Mouse (Mus musculus) large intestine, adult 2 months (tissue): ENCODE results near the gene Tapt1. TPM values are rescaled to one million over a fixed set of nuclear protein-coding genes. Genes with fewer than 3 reads are reported as not detected.
"Not testable (repeated sequence)": the region's sequence is repeated elsewhere in the genome, so short reads cannot be mapped to it uniquely, and the experiment has no call there.

Experiments used
- DNase-seq: peaks from one replicate; pipeline ENCODE4 v3.0.0-alpha.2; 2012; ENCODE audit warnings: low read depth, low spot score
- WGBS: fragments of 180-500 bp; shearing (Covaris S2); methylation state at CpG from one replicate; pipeline ENCODE4 v1.1.7; 2018; 5-methylcytosine and 5-hydroxymethylcytosine counted together
- polyA plus RNA-seq: library from polyadenylated mRNA; depleted of rRNA; stranded (reverse); fragments of >200 nt; gene quantifications from 2 replicates; pipeline ENCODE4 v1.2.3, GENCODE M21; 2012; rRNA removed

The Tapt1 gene
- polyA plus RNA-seq: 15.6 and 21.8 TPM in 2 replicates

DNA sequence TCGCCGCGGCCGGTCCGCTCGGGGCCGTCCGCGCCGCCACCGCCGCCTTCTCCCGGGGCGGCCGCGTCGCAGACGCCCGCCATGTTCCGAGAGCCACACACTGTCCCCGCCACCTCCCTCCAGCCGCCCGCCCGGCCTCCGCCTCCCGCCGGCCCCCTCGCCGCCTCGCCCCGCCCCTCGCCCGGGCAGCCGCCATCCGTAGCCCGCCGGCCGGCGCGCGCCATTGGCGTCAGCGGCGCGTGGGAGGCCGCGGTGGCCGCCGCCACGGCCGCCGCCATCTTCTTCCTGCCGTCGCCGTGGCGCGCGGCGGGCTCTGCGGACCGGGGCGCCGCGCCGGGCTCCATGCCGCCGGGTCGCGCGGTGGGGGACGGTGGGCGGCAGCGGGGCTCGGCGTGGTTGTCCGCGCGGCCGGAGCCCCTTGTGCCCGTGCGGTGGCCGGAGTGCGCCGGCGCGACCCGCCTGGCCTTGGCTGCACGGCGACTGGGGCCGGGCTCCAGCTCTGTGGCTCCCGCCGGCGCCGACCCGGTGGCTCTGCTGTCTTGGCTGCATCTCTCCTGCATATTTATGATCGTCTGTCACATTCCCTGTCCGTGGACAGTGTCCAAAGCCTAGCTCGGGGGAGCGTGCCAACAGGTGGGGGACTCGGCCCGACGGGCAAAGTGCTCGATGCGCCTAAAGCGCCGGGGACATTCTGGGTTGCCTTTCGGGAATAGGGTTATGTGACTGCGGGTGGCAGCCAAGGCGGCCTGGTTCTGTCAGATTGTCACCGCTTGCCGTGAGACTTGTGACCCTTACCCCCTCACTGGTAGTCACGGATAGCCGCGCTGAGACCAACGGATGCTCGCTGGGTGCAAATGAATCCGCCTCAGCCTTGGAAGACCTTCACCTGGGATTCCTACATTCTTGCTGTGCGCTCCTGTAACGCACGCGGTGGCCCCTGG, at the start of gene Tapt1:
Tapt1 (minus strand) TSS at position 106 of the 941 bp plus-strand sequence.
- WGBS: under 1% methylated on average over 105 of the region's 121 CpGs
- peak; percentile 44 for DNase-seq

DNA sequence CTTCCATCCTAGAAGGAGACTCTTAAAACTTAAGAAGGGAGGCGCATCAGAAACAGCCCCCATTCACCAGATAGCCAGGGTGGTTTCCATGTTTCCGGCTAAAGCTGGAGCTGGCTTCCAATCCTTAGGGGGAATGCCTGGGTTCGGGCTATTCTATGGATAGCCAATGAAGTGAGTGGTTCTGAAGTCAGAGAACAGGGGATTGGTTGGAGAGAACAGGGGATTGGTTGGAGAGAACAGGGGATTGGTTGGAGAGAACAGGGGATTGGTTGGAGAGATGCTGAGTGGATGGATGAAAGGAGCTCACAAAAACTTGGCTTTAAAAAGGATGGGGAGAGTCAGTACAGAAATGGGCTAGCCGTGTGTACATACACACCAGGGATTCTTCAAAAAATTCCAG, 45.1 kb upstream of the Tapt1 start:
- WGBS: 85% methylated on average over 4 of the region's 4 CpGs
- DNase-seq: no peak

DNA sequence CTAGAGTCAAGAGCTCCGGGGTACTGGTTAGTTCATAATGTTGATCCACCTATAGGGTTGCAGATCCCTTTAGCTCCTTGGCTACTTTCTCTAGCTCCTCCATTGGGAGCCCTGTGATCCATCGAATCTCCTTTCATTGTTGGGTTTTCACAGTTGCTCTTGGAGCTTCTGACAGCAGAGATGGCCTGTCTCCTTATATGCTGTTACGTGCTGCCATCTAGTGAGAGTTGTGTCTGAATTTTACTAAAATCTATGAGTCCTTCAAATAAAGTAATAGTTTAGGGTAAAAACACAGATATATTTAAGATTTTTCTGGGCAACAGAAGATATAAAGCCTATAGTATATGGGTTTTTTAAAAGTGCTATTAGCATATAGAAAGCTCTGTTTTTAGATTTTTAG, 42.1 kb upstream of the Tapt1 start:
- not testable (repeated sequence) for DNase-seq
- WGBS: 62% methylated on average over 3 of the region's 3 CpGs

DNA sequence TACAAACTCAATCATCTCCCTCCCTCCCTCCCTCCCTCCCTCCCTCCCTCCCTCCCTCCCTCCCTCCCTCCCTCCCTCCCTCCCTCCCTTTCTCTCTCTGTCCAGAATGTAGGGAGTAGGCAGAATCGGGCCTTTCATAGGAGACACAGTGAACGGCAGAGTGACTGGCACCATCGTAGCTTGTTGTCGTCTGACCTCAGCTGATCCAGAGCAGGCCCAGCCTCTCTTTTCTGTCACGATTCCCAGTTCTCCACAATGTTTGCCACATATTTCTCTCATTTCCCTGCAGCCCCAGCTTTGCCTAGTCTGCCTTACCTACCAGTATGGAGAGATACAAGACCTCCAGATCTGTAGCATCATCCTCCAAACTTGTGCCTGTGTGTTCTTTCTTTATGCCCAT, 35.3 kb upstream of the Tapt1 start:
- DNase-seq: no peak
- 63% methylated on average over 5 of the region's 5 CpGs for WGBS

DNA sequence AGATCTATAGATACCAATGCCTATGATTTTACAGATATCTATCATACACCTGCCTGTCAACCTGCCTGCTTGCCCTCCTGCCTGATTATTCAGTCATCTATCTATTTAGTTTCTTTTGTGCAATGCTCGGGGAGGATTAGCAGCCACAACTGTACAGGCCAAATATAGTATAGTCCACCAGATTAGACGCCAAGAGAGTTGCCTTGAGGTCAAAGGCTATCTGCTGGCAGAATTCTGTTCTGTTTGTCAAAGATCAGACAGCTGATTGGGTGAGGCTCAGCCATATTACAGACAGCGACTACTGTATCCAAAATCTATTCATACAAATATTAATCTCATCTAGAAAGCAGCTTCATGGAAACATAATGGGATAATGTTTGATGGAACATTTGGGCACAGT, 34.7 kb upstream of the Tapt1 start:
- DNase-seq: no peak
- WGBS: 42% methylated on average over 3 of the region's 3 CpGs

DNA sequence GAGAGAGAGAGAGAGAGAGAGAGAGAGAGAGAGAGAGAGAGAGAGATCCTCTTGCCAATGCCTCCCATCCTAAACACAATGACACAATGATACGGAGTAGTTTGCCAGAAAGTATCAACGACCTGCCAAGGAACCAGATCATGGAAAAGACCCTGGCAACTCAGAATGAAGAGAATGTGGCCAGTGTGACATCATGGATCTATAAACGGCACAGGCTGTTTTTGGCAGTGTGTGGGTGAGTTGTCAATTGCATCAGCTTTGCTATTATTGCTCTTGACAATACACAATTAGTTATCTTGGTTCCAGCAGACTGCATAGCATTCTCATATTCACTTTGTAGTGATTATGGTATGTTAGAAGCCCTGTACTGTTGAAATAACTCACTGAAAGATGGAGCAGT, 33.3 kb upstream of the Tapt1 start:
- WGBS: 57% methylated on average over 3 of the region's 3 CpGs
- DNase-seq: no peak

DNA sequence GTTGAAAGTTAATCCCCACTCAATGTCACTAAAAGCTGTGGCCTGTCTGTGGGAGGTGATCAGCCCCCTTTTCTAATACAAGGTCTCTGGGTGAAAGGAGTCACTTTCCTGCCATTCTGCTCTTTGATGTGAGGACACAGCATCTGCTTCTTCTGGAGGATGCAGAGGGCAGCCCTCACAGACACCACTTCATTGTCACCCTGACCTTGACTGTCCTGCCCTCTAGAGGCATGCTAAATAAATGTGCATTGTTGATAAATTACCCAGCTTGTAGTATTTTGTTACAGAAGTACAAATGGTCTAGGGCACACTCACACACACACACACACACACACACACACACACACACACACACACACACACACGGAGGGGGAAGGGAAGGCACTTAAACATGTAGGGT, 31.7 kb upstream of the Tapt1 start:
- no peak for DNase-seq
- WGBS: 45% methylated on average over 1 of the region's 1 CpGs

DNA sequence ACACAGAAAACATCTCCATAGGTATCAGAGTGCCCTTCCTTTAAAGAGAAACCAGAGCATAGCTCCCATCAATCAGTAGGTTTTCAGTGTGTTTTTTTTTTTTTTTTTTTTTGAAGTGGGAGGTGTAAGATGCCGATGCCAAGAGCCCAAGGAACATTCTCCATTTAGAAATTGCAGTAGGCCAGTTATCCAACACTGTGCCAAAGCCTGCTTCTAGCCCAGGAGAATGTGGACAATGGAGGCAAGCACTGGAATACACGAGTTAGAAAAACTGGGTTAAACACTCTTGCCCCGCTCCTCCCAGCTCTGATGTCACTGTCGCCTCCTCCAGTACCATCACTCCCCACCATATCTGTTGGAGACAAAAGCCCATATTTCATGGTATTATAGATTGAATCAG, 31.0 kb upstream of the Tapt1 start:
- no peak for DNase-seq
- WGBS: 85% methylated on average over 4 of the region's 4 CpGs

DNA sequence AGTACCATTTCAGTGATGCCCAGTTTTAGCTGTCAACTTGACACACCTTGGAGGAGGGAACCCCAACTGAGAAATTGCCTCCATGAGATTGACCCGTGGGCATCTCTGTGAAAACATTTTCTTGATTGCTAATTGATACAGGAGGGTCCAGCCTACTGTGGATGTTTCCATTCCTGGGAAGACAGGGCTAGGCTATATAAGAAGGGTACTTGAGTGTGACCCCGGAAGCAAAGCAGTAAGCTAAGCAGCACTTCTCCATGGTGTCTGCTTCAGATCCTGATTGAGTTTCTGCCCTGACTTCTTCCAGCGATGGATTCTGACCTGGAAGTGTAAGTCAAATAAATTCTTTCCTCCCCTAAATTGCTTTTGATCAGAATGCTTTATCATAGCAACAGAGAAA, 30.1 kb upstream of the Tapt1 start:
- DNase-seq: no peak
- 80% methylated on average over 3 of the region's 3 CpGs for WGBS

DNA sequence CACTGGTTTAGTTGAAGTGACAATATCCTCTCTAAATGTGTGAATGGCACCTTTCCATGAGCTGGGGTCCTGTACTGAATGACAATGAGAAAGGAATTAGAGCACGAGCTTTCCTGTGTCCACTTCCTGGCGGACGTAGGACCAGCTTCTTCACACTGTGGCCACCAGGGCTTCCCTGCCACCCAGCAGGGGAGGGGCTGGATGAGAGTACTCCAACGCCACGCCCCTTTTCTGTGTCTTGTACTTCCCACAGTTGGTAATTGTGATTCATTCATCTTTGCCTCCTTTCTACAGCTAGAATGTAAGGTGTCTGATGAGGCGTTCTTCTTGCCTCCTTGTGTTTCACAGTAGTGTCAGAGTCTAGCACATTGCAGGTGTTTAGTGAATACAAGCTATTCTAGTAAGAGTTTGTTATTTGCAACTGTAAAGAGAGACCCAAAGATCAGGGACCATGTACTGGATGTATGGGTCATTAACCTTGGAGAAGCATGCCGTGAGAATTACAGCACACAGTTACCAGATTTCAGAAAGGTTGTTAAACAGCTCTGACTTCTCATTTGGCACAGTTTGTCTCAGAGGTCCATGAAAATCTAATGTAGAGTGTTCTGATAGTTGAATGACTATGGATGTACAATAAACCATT, 29.5 kb upstream of the Tapt1 start:
- DNase-seq: no peak
- 44% methylated on average over 7 of the region's 7 CpGs for WGBS

DNA sequence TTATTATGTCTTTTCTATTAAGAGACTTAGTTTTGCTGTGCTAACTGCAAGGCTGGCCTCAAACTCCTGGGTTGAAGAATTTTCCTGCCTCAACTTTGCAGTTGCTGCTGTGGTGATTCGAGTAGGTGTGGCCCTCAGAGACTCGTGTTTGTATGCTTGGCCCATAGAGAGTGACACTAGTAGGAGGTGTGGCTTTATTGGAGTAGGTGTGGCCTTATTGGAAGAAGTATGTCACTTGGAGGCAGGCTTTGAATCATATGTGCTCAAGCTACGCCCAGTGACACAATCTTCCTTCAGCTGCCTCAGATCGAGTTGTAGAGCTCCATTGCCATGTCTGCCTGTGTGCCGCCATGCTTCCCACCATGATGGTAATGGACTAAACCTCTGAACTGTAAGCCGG, 27.0 kb upstream of the Tapt1 start:
- no peak for DNase-seq
- WGBS: 50% methylated on average over 6 of the region's 6 CpGs

DNA sequence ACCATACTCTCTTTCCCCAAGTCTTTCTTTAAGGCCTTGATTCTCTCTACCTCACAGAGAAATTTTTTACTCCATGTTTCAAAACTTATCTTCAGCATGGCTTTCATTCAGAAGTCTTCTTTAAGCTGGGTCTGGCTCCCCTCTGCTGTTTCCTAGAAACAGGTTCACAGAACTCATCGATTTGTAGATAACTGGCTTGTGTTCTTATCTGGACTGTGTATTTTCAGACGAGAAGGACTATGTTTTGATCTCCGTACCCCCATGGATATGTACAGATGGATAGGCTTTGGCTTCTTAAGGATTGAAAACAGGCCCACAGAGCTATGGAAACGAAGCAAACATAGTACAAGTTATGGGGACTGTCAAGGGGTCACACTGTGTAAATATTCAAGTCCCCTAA, 26.0 kb upstream of the Tapt1 start:
- DNase-seq: no peak
- 64% methylated on average over 4 of the region's 4 CpGs for WGBS

DNA sequence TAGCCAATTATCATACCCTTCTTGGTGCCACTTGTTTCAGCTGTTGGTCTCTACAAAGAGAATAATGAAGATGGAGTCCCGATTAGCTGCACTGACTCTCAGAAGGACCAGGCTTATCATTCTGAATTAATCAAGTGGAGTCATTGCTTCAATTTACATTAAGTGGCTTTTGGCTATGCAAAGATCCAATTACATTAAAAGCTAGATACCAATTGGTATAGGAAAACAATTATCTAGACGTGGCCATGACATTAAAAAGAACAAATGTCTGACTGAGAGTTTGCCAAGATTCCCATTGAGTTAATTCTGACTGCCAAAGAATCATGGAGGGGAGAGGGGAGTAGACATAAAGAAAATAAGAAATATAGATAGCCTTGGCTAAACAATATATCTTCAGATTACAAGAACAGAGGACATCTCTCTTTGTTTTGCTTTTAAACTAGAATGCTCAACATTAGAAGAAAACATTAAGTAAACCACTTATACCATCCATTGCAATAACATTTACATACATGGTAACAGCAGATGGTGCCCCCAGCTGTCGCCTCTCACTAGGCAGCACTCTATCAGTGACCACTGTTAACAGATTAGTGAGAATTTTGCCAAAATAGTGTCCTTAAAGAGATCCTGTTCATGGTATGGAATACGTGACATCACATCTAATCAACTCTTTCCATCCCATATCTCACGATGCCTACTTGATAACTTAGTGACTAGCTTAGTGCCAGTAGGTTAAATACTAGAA, 24.0 kb upstream of the Tapt1 start:
- 86% methylated on average over 5 of the region's 5 CpGs for WGBS
- DNase-seq: no peak

DNA sequence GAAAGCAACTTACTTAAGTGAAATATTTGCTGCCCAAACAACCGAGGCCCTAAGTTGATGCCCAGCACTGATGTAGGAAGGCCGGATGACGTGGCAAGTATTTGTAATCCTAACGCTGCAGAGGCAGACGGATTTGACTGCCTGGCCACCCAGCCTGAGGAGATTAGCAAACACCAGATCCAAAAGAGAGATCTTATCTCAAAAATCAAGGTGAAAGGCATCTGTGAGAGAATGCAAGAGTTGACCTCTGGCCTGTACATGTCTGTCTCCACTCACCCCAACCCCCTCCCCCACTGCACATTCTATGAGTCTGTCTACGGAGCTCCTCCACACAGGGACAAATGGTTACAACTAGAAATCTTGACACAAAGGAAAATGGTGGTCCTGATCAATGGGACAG, 22.9 kb upstream of the Tapt1 start:
- DNase-seq: no peak
- WGBS: 77% methylated on average over 6 of the region's 6 CpGs

DNA sequence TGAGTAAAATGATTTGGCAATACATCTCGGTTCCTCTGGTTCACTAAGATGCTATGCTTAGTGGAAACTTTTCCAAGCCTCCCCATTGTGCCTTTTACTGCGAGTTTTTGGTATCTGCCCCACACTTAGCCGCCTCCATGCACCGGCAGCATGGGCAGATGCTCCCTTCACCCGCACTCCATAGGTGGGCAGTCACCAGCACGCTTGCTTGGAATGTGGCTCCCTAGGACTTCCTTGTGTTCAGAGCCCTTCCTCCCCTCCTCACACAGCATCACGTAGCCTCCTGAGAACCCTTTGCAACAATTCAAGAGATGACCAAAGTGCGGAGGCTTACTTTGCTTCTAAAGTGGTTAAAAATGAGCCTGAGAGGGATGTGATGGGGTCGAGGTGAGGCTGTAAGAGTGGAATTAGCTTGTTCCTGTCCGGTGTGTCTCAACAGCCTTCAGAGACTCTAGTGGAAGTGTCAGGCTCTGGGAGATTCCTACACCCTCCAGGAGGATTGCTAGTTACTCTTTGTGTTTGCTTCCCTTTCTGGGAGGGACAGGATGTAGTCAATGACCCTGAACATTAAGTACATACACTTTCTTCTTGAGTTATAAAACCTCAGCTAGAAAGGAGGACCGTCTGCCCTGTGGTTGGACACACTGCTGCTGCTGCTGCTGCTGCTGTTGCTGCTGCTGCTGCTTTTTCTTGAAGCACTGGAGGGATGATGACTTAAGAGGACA, 20.2 kb upstream of the Tapt1 start:
- no peak for DNase-seq
- 23% methylated on average over 11 of the region's 11 CpGs for WGBS

DNA sequence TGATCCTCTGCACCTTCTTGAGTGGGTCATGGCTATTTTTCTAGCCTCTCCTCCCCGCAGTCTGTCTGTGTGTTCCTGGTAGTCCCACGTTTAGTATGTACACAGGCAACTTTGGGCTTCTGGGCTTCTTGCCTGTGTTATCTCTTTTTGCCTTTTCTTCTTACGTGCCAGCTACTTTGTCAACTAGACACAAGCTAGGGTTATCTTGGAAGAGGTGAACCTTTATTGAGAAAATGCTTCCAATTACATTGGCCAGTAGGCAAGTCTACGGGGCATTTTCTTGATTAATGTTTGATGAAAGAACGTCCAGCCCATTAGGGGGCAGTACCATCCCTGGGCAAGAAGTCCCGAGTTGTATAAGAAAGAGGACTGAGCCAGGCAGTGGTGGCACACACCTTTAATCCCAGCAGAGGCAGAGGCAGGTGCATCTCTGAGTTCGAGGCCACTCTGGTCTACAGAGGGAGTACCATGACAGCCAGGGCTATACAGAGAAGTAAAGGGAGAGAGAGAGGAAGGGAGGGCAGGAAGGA, 18.5 kb upstream of the Tapt1 start:
- 34% methylated on average over 7 of the region's 7 CpGs for WGBS
- peak; percentile 13 for DNase-seq

DNA sequence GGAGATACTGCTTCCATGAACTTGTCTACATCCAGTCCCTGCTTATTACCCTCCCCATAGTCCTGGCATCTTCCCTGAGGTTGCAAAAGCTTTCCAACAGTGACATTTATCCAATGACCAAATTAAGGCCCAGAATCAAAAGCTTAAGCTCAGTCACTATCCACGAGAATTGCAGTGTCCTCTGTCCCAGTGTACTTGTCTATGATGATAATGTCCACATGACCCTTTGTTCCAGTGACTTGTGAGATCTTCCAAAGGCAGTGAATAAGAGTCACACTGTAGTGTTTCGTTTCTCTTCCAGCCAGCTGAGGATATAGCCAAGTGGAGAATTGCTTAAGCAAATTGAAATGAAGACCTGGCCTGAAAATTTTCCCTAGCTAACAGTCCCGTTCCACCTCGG, 16.4 kb upstream of the Tapt1 start:
- 84% methylated on average over 4 of the region's 4 CpGs for WGBS
- no peak for DNase-seq

DNA sequence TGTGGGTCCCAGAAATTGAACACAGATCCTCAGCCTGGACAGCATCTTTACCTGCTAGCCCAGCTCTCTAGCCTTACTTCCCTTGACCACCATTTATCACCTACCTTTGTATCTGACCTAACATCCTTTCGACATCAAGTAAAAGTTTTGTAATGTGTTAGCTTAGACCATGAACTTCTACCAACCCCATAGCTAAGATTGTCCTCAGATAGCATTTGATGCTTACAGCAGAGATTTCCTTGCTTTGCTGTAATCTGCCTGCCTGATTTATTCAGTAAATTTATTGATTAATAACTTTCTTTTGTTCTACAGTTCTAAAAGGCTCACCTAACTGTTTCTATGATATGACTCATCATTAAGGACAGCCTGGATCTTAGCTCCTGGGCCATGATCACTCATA, 15.3 kb upstream of the Tapt1 start:
- no peak for DNase-seq
- 91% methylated on average over 1 of the region's 1 CpGs for WGBS
